Mouse (Mus musculus): ENCODE results near the gene Acot6.

The Acot6 gene

DNA sequence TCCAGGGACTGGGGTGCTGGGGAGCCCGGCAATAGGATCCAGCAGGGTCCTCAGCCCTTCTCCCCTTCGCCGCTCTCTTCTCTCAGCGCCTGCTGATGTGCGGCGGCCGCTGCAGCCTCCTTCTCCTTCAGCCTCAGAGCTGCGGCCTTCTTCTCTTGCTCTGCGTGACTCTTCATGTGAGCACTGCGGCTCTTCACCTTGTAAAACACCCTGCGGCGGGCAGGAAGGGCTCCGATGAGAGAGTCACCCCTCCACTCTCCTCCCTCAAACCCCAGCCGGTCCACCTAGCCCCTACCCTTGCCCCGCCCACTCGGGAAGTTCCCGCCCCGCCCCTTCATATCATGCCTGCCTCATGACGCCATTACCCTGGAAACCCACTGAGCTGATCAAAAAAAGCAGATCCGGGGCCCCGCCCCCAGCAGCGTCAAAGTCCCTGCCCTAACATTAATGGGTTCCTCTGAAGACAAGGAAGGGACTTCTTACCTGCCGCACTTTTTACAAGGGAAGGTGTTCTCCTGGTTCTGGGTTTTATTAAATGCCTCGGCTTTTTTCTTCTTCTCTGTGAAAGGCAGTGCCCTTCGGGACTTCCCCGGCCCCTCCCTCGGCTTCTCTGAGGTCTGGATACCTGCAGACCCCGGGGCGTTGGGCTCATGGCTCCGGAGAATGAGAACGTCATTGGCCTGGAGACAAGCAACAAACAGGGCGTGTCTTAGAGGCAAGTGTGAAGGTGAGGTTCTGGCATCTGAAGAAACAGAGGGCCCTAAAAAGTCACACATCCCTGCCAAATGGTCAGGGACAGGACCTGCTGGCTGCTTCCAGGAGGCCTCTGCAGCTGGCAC, 52.1 kb downstream of the Acot6 start:
- peak; percentile 90 for DNase-seq (ENCODE audit: low read depth, low spot score)

DNA sequence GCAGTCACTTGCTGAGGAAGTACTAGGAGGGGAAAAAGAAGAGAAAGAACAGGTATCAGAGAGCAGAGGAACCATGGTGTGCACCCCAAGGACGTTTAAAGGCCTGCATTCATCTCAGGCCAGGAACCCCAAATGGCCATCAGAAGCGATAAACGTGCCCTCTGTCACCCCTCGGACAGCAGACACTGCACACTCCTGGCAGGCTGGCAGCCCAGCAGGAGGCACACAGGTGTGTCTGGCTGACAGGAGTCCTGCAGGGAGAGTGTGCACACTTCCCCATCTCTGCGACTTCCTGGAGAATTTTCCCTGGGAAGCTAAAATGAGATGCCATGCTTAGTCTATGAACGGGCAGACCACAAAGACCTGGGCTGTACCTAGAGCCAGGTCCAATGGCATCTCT, 53.0 kb downstream of the Acot6 start:
- no peak for DNase-seq (ENCODE audit: low read depth, low spot score)

DNA sequence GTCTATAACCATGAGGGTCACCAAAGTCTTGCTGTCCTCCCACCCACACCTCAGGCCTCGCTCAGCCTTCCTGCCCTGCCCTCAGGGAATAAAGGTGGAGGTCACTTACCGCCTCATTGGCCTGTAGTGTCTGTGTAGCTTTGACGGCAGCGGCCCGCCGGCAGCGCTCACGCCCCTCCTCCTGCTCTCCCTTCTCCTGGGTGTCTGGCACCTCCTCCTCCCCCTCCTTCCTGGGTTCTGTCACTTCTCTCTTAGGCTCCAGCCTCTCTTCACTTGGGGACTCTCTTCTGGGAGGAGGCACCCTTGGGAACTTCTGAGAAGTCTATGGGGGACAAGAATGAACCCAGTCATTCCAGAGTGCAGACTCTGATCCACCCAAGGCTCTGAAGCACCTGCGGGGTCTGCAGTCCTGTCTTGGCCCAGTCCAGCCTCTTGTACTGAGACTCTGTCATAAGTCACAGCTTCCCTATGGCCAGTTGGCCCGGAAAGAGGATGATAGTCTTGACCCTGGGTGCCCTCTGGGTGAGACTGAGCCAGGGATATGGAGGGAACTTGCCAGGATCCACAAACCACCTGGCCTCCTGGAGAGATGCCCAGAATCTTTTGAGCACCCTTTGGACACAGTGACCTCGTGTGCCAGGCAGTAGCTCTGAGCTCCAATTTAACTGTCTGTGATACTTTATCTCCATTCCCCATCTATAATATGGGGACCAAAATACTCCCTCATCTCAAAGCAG, 54.5 kb downstream of the Acot6 start:
- no peak for DNase-seq (ENCODE audit: low read depth, low spot score)

DNA sequence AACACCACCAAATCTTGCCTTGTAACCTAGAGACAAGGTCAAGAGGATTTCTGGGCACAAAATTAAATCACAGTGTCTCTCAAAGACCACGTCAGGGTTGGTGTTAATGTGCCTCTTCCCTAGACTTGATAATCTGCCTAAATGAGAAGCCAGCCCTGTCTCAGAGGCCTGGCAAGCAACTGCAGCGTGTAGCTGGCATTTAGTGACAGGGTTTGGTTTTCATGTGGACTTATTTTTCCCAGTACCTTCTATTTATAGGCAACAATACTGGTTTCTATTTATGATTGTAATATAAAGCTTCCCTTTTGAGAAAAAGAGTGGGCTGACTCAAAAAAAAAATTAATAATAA, 55.0 kb downstream of the Acot6 start:
- no peak for DNase-seq (ENCODE audit: low read depth, low spot score)

DNA sequence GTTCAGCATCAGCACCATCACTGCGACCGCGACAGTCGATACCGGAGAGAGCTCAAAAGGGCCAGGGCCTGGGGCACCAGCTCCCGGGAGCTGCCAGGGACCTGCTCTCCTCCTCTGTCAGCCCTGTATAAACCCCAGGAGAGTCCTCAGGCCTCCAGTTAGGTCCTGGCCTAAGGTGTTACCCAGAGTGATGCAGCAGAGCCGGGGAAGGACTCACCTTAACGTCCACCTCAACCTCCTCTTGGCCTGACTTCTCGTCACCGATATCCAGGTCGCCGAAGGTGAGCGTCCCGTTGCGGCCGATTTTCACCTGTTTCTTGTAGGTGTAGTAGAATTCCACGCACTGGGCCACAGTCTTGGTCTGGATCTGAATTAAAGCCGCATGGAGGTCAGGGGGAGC, 55.8 kb downstream of the Acot6 start:
- no peak for DNase-seq (ENCODE audit: low read depth, low spot score)

DNA sequence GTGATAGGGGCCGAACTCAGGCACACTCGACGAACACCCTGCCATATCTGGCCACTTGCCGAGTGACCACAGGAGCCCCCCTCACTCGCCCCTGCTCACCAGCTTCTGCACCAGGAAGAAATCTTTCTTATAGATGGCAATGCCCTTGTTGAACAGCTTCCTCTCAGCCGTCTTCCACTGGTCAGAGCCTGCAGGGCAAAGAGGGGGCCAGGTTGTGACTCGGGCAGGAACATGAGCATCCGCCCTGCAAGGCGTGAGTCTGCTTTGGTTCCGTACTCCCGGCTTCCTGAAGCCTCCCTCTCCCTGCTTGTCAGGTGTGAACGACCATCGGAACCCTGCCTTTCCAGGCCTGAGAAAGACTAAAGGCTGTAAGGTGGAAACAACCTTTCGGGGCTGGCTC, 57.7 kb downstream of the Acot6 start:
- DNase-seq (ENCODE audit: low read depth, low spot score), result no peak

DNA sequence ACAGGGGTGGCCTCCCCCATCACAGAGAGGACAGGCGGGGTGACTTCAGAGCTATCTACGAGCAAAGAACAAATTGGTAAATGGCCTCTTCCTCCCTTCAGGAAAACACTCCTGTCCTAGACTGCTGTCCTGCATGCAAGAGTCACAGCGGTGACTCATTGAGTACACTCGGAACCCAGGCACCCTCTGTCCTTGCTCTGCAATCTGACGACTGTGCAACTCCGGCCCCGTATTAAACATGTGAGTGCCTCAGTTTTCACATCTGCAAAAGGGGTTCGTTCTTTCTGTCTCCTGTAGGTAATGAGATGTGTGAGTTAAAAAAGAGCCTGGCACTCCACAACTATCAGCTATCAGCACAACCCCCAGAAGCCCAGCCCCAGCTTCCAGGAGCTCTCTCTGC, 60.0 kb downstream of the Acot6 start:
- DNase-seq (ENCODE audit: low read depth, low spot score), result no peak
